Mouse (Mus musculus) midbrain, embryonic 10.5 days (tissue): ENCODE measurements around the gene Numa1. TPM values are rescaled to one million over a fixed set of nuclear protein-coding genes. Genes with fewer than 3 reads are reported as not detected.

Experiments used
- DNase-seq: peaks from one replicate; pipeline ENCODE4 v3.0.0-alpha.2; 2017; ENCODE audit warnings: low spot score
- H3K27ac ChIP-seq: fragments of 300-500 bp; sonication (generic); replicated peaks from 2 replicates; pipeline ENCODE4 v1.5.1; 2016; ENCODE audit warnings: mild to moderate bottlenecking
- H3K27me3 ChIP-seq: fragments of 300-500 bp; sonication (generic); 2 replicates; pipeline ENCODE4 v1.6.1; 2016; ENCODE audit warnings: low read depth, mild to moderate bottlenecking; ENCODE audit not compliant: poor library complexity, severe bottlenecking
- H3K36me3 ChIP-seq: fragments of 300-500 bp; sonication (generic); 2 replicates; pipeline ENCODE4 v1.6.1; 2016; ENCODE audit warnings: mild to moderate bottlenecking, moderate library complexity
- H3K4me1 ChIP-seq: fragments of 300-500 bp; sonication (generic); 2 replicates; pipeline ENCODE4 v1.6.1; 2016
- H3K4me3 ChIP-seq: fragments of 300-500 bp; sonication (generic); 2 replicates; pipeline ENCODE4 v1.5.1; 2016; ENCODE audit warnings: mild to moderate bottlenecking, moderate library complexity
- H3K9me3 ChIP-seq: fragments of 300-500 bp; sonication (generic); replicated peaks from 2 replicates; pipeline ENCODE4 v1.6.1; 2016; ENCODE audit warnings: mild to moderate bottlenecking
- WGBS: fragments of 180-500 bp; shearing (Covaris S2); methylation state at CpG from one replicate; pipeline ENCODE4 v1.1.7; 2016; 5-methylcytosine and 5-hydroxymethylcytosine counted together
- polyA plus RNA-seq: library from polyadenylated mRNA; unstranded; fragments of >200 nt; fragmentation: Nextera tagmentation; extraction: Ambion mirVana; gene quantifications from 2 replicates; pipeline ENCODE4 v1.2.1, GENCODE M21; 2016

The Numa1 gene
- polyA plus RNA-seq: 76.9 and 91.8 TPM in 2 replicates

- Histone ChIP-seq H3K4me1 (peaks cover 31% of the 10 kb centered on the region), H3K4me3 (peak within 1 kb of the TSS; percentile 92), H3K9me3 (no peaks in the 10 kb centered on the region), H3K36me3 (peaks cover 15% of the 10 kb centered on the region), H3K27ac (peak within 1 kb of the TSS; percentile 94), H3K27me3 (no peaks in the 10 kb centered on the region)
- peak; percentile 96 for DNase-seq
- under 1% methylated on average over 40 of the region's 40 CpGs for WGBS
Observed at GRCm38 (mm10) chr7:101933751-101934240, at the start of gene Numa1, which contains the start of gene Lrrc51. Gene Numa1 (plus strand): TSS chr7:101934111. Gene Lrrc51 (minus strand): TSS chr7:101933895.

GRCm38 (mm10) chr7:101884160-101884559 lies 49.8 kb upstream of the Numa1 start:
- Histone ChIP-seq H3K4me1 (no peaks in the 10 kb centered on the region), H3K9me3 (no peaks in the 10 kb centered on the region), H3K27ac (no peak overlapping the region), H3K36me3 (no peaks in the 10 kb centered on the region), H3K27me3 (no peaks in the 10 kb centered on the region), H3K4me3 (no peak overlapping the region)
- DNase-seq: no peak
- 82% methylated on average over 4 of the region's 4 CpGs for WGBS

- no peak overlapping the region for H3K4me3 ChIP-seq
- WGBS: 87% methylated on average over 6 of the region's 6 CpGs
- no peak overlapping the region for H3K27ac ChIP-seq
- H3K4me1 ChIP-seq: no peaks in the 10 kb centered on the region
- no peak for DNase-seq
- no peaks in the 10 kb centered on the region for H3K27me3 ChIP-seq
- no peaks in the 10 kb centered on the region for H3K9me3 ChIP-seq
- H3K36me3 ChIP-seq: no peaks in the 10 kb centered on the region
Observed at GRCm38 (mm10) chr7:101886274-101886673, 47.6 kb upstream of the Numa1 start.

GRCm38 (mm10) chr7:101888460-101888859 lies 45.5 kb upstream of the Numa1 start:
- H3K4me3 ChIP-seq: no peak overlapping the region
- H3K36me3 ChIP-seq: no peaks in the 10 kb centered on the region
- no peaks in the 10 kb centered on the region for H3K27me3 ChIP-seq
- H3K4me1 ChIP-seq: no peaks in the 10 kb centered on the region
- H3K27ac ChIP-seq: no peak overlapping the region
- DNase-seq: no peak
- H3K9me3 ChIP-seq: no peaks in the 10 kb centered on the region
- WGBS: 84% methylated on average over 4 of the region's 4 CpGs

- H3K27ac ChIP-seq: peak overlapping the region; percentile 94
Observed at GRCm38 (mm10) chr7:101895695-101896094, 38.2 kb upstream of the Numa1 start.

GRCm38 (mm10) chr7:101896104-101897066 lies 37.5 kb upstream of the Numa1 start:
- under 1% methylated on average over 57 of the region's 57 CpGs for WGBS
- Histone ChIP-seq H3K27ac (peak overlapping the region; percentile 94), H3K4me1 (peaks cover 16% of the 10 kb centered on the region), H3K27me3 (no peaks in the 10 kb centered on the region), H3K36me3 (peaks cover 26% of the 10 kb centered on the region), H3K9me3 (no peaks in the 10 kb centered on the region), H3K4me3 (peak overlapping the region; percentile 61)
- DNase-seq: peak; percentile 97

More at GRCm38 (mm10) chr7:101895695-101896094, 38.2 kb upstream of the Numa1 start:
- H3K4me1 ChIP-seq: peaks cover 16% of the 10 kb centered on the region
- no peaks in the 10 kb centered on the region for H3K9me3 ChIP-seq
- peaks cover 22% of the 10 kb centered on the region for H3K36me3 ChIP-seq
- DNase-seq: no peak
- peak overlapping the region; percentile 61 for H3K4me3 ChIP-seq
- no peaks in the 10 kb centered on the region for H3K27me3 ChIP-seq
- 35% methylated on average over 9 of the region's 9 CpGs for WGBS

GRCm38 (mm10) chr7:101900331-101901097 lies 33.4 kb upstream of the Numa1 start:
- peaks cover 40% of the 10 kb centered on the region for H3K36me3 ChIP-seq
- H3K4me3 ChIP-seq: no peak overlapping the region
- H3K4me1 ChIP-seq: peaks cover 16% of the 10 kb centered on the region
- WGBS: 95% methylated on average over 16 of the region's 16 CpGs
- peaks cover 7% of the 10 kb centered on the region; the same call in 1 of the 2 replicates for H3K9me3 ChIP-seq
- no peak for DNase-seq
- no peaks in the 10 kb centered on the region for H3K27me3 ChIP-seq
- H3K27ac ChIP-seq: no peak overlapping the region

GRCm38 (mm10) chr7:101901969-101902368 lies 31.9 kb upstream of the Numa1 start:
- peaks cover 7% of the 10 kb centered on the region; the same call in 1 of the 2 replicates for H3K9me3 ChIP-seq
- 93% methylated on average over 10 of the region's 10 CpGs for WGBS
- peaks cover 19% of the 10 kb centered on the region for H3K4me1 ChIP-seq
- no peak overlapping the region for H3K27ac ChIP-seq
- peaks cover 40% of the 10 kb centered on the region for H3K36me3 ChIP-seq
- no peak for DNase-seq
- H3K4me3 ChIP-seq: no peak overlapping the region
- H3K27me3 ChIP-seq: no peaks in the 10 kb centered on the region

GRCm38 (mm10) chr7:101902846-101903245 lies 31.1 kb upstream of the Numa1 start:
- Histone ChIP-seq H3K4me1 (peaks cover 23% of the 10 kb centered on the region), H3K4me3 (no peak overlapping the region), H3K27ac (no peak overlapping the region), H3K9me3 (peaks cover 7% of the 10 kb centered on the region; the same call in 1 of the 2 replicates), H3K27me3 (no peaks in the 10 kb centered on the region), H3K36me3 (peaks cover 40% of the 10 kb centered on the region)
- DNase-seq: no peak

GRCm38 (mm10) chr7:101905561-101906286 lies 28.2 kb upstream of the Numa1 start, which contains the start of gene Lamtor1:
Gene Lamtor1 (plus strand): TSS chr7:101905904.
- peak within 1 kb of the TSS; percentile 95 for H3K27ac ChIP-seq
- peaks cover 26% of the 10 kb centered on the region for H3K4me1 ChIP-seq
- H3K9me3 ChIP-seq: peaks cover 7% of the 10 kb centered on the region; the same call in 1 of the 2 replicates
- no peaks in the 10 kb centered on the region for H3K27me3 ChIP-seq
- WGBS: under 1% methylated on average over 61 of the region's 61 CpGs
- DNase-seq: peak; percentile 100
- H3K4me3 ChIP-seq: peak within 1 kb of the TSS; percentile 69
- H3K36me3 ChIP-seq: peaks cover 37% of the 10 kb centered on the region

GRCm38 (mm10) chr7:101906287-101906681 lies 27.6 kb upstream of the Numa1 start, which contains the start of gene Tomt:
Gene Tomt (minus strand): TSS chr7:101906359.
- DNase-seq: no peak
- H3K9me3 ChIP-seq: peaks cover 7% of the 10 kb centered on the region; the same call in 1 of the 2 replicates
- H3K4me1 ChIP-seq: peaks cover 26% of the 10 kb centered on the region
- no peaks in the 10 kb centered on the region for H3K27me3 ChIP-seq
- H3K27ac ChIP-seq: peak within 1 kb of the TSS; percentile 95
- peaks cover 39% of the 10 kb centered on the region for H3K36me3 ChIP-seq
- H3K4me3 ChIP-seq: peak within 1 kb of the TSS; percentile 69
- 22% methylated on average over 11 of the region's 11 CpGs for WGBS

- 80% methylated on average over 8 of the region's 8 CpGs for WGBS
- H3K27ac ChIP-seq: peak overlapping the region; percentile 95
- H3K27me3 ChIP-seq: no peaks in the 10 kb centered on the region
- peak overlapping the region; percentile 69 for H3K4me3 ChIP-seq
- no peak for DNase-seq
- H3K9me3 ChIP-seq: peaks cover 7% of the 10 kb centered on the region; the same call in 1 of the 2 replicates
- peaks cover 41% of the 10 kb centered on the region for H3K36me3 ChIP-seq
- H3K4me1 ChIP-seq: peaks cover 26% of the 10 kb centered on the region
Observed at GRCm38 (mm10) chr7:101906696-101907095, 27.2 kb upstream of the Numa1 start.
